Mouse (Mus musculus): ENCODE results near the gene Irak2. TPM values are rescaled to one million over a fixed set of nuclear protein-coding genes. Genes with fewer than 3 reads are reported as not detected.
A peak's percentile ranks its signal among the peaks of the same experiment; 100 is the strongest.

The Irak2 gene
- polyA plus RNA-seq, 1 experiment = not detected

DNA sequence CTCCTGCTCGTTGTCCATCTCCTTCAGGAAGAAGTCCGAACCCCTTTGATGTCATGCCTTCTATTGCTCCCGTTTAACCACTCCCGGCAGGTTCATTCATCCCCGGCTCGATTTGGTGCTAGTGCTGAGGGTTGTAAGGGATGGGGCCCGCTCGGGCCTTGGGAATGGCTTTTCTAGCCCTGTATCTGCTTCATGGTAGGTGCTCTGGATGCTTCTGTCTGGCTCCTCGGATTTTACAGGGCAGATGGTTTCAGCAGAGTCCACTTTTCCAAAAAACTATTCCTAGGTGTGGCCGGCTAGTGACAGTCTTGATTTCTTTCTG is 33.1 kb upstream of the Irak2 start:
- peak overlapping the region; percentile 36; the same call in 1 of the 2 replicates for H3K27ac ChIP-seq (ENCODE audit: insufficient read depth, low read depth, low read length)
- 1% methylated on average over 10 of the region's 10 CpGs for WGBS

DNA sequence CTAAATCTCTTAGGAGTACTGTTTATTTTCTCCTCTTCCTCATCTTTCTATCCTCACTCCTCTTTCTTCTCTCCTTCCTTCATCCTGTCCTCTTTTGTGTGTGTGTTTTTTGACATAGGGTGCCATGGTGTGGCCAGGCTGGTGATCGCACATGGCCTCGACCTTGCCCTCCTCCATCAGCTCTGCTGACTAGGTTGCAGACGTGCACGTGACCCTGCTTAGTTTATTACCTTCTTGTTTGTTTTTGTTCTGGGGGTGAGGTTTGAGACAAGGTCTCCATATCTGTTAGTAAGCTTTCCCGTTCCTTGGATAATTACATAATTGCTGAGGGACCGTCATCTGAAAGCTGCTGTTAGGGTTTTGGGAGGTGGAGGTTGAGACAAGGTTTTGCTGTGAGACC is 29.4 kb upstream of the Irak2 start:
- peak overlapping the region; percentile 54 for H3K27ac ChIP-seq (ENCODE audit: insufficient read depth, low read depth, low read length)
- no peak for TF ChIP-seq POLR2A (IDR thresholded peaks at IDR 0.05; ENCODE audit: insufficient read depth, low read depth, low read length)
- TF ChIP-seq CTCF (IDR thresholded peaks at IDR 0.05; ENCODE audit: insufficient read depth, low read depth, low read length) = no peak
- 40% methylated on average over 6 of the region's 6 CpGs for WGBS
- H3K4me1 ChIP-seq (ENCODE audit: control insufficient read depth, insufficient read depth, low read length) = peaks cover 17% of the 10 kb centered on the region
- H3K4me3 ChIP-seq (ENCODE audit: insufficient read depth, low read depth, low read length) = no peak overlapping the region

More for the DNA sequence above, 33.1 kb upstream of the Irak2 start:
- H3K4me1 ChIP-seq (ENCODE audit: control insufficient read depth, insufficient read depth, low read length) = peaks cover 13% of the 10 kb centered on the region
- peak overlapping the region; percentile 89 for H3K4me3 ChIP-seq (ENCODE audit: insufficient read depth, low read depth, low read length)
- TF ChIP-seq POLR2A (IDR thresholded peaks at IDR 0.05; ENCODE audit: insufficient read depth, low read depth, low read length) = no peak
- TF ChIP-seq CTCF (IDR thresholded peaks at IDR 0.05; ENCODE audit: insufficient read depth, low read depth, low read length) = no peak; the same call in 1 of the 2 replicates

- Histone ChIP-seq H3K4me3 (ENCODE audit: insufficient read depth, low read depth, low read length) (no peak overlapping the region), H3K27ac (ENCODE audit: insufficient read depth, low read depth, low read length) (peak overlapping the region; percentile 54), H3K4me1 (ENCODE audit: control insufficient read depth, insufficient read depth, low read length) (peaks cover 20% of the 10 kb centered on the region)
- 36% methylated on average over 7 of the region's 7 CpGs for WGBS
- TF ChIP-seq CTCF (IDR thresholded peaks at IDR 0.05; ENCODE audit: insufficient read depth, low read depth, low read length) (no peak), POLR2A (IDR thresholded peaks at IDR 0.05; ENCODE audit: insufficient read depth, low read depth, low read length) (no peak)
Observed at GRCm38 (mm10) chr6:113609293-113609692, 29.0 kb upstream of the Irak2 start.

GRCm38 (mm10) chr6:113612258-113612969 is 25.9 kb upstream of the Irak2 start:
- Histone ChIP-seq H3K27ac (ENCODE audit: insufficient read depth, low read depth, low read length) (peak overlapping the region; percentile 80), H3K4me3 (ENCODE audit: insufficient read depth, low read depth, low read length) (no peak overlapping the region), H3K4me1 (ENCODE audit: control insufficient read depth, insufficient read depth, low read length) (peaks cover 19% of the 10 kb centered on the region)
- 47% methylated on average over 8 of the region's 8 CpGs for WGBS
- TF ChIP-seq POLR2A (IDR thresholded peaks at IDR 0.05; ENCODE audit: insufficient read depth, low read depth, low read length) (no peak), CTCF (IDR thresholded peaks at IDR 0.05; ENCODE audit: insufficient read depth, low read depth, low read length) (no peak)

GRCm38 (mm10) chr6:113614152-113614551 is 24.1 kb upstream of the Irak2 start:
- WGBS = 75% methylated on average over 7 of the region's 7 CpGs
- TF ChIP-seq POLR2A (IDR thresholded peaks at IDR 0.05; ENCODE audit: insufficient read depth, low read depth, low read length) = no peak
- TF ChIP-seq CTCF (IDR thresholded peaks at IDR 0.05; ENCODE audit: insufficient read depth, low read depth, low read length) = no peak

GRCm38 (mm10) chr6:113614997-113615396 is 23.3 kb upstream of the Irak2 start:
- 86% methylated on average over 8 of the region's 8 CpGs for WGBS
- H3K27ac ChIP-seq (ENCODE audit: insufficient read depth, low read depth, low read length) = 0 out of 2 replicates have a peak overlapping the region, but pooled peaks have one; percentile 10
- no peak for TF ChIP-seq POLR2A (IDR thresholded peaks at IDR 0.05; ENCODE audit: insufficient read depth, low read depth, low read length)
- TF ChIP-seq CTCF (IDR thresholded peaks at IDR 0.05; ENCODE audit: insufficient read depth, low read depth, low read length) = no peak
- no peak overlapping the region for H3K4me3 ChIP-seq (ENCODE audit: insufficient read depth, low read depth, low read length)
- peaks cover 14% of the 10 kb centered on the region for H3K4me1 ChIP-seq (ENCODE audit: control insufficient read depth, insufficient read depth, low read length)

More at GRCm38 (mm10) chr6:113614152-113614551, 24.1 kb upstream of the Irak2 start:
- Histone ChIP-seq H3K27ac (ENCODE audit: insufficient read depth, low read depth, low read length) (peak overlapping the region; percentile 42; the same call in 1 of the 2 replicates), H3K4me1 (ENCODE audit: control insufficient read depth, insufficient read depth, low read length) (peaks cover 15% of the 10 kb centered on the region), H3K4me3 (ENCODE audit: insufficient read depth, low read depth, low read length) (no peak overlapping the region)

- Histone ChIP-seq H3K4me1 (ENCODE audit: control insufficient read depth, insufficient read depth, low read length) (peaks cover 12% of the 10 kb centered on the region), H3K27ac (ENCODE audit: insufficient read depth, low read depth, low read length) (no peak overlapping the region), H3K4me3 (ENCODE audit: insufficient read depth, low read depth, low read length) (no peak overlapping the region)
- TF ChIP-seq POLR2A (IDR thresholded peaks at IDR 0.05; ENCODE audit: insufficient read depth, low read depth, low read length) (no peak), CTCF (IDR thresholded peaks at IDR 0.05; ENCODE audit: insufficient read depth, low read depth, low read length) (no peak)
- 77% methylated on average over 4 of the region's 4 CpGs for WGBS
Observed at GRCm38 (mm10) chr6:113615489-113615888, 22.8 kb upstream of the Irak2 start.

- no peak for TF ChIP-seq CTCF (IDR thresholded peaks at IDR 0.05; ENCODE audit: insufficient read depth, low read depth, low read length)
- no peak for TF ChIP-seq POLR2A (IDR thresholded peaks at IDR 0.05; ENCODE audit: insufficient read depth, low read depth, low read length)
- 54% methylated on average over 5 of the region's 5 CpGs for WGBS
- 0 out of 2 replicates have a peak, but pooled peaks cover 3% of the 10 kb centered on the region for H3K4me1 ChIP-seq (ENCODE audit: control insufficient read depth, insufficient read depth, low read length)
- H3K27ac ChIP-seq (ENCODE audit: insufficient read depth, low read depth, low read length) = 0 out of 2 replicates have a peak overlapping the region, but pooled peaks have one; percentile 34
- H3K4me3 ChIP-seq (ENCODE audit: insufficient read depth, low read depth, low read length) = peak overlapping the region; percentile 66
Observed at GRCm38 (mm10) chr6:113623386-113623785, 14.9 kb upstream of the Irak2 start.

GRCm38 (mm10) chr6:113623941-113624751 is 14.1 kb upstream of the Irak2 start, which contains the start of gene Vhl:
Gene Vhl, plus strand, starts transcription at chr6:113623959.
- TF ChIP-seq POLR2A (IDR thresholded peaks at IDR 0.05; ENCODE audit: insufficient read depth, low read depth, low read length) (peak; percentile 61; the same call in 1 of the 2 replicates), CTCF (IDR thresholded peaks at IDR 0.05; ENCODE audit: insufficient read depth, low read depth, low read length) (no peak)
- Histone ChIP-seq H3K4me1 (ENCODE audit: control insufficient read depth, insufficient read depth, low read length) (0 out of 2 replicates have a peak, but pooled peaks cover 3% of the 10 kb centered on the region), H3K27ac (ENCODE audit: insufficient read depth, low read depth, low read length) (peak within 1 kb of the TSS; percentile 34), H3K4me3 (ENCODE audit: insufficient read depth, low read depth, low read length) (peak within 1 kb of the TSS; percentile 66)
- WGBS = under 1% methylated on average over 76 of the region's 76 CpGs

Data from olfactory bulb, adult 2 months (tissue).